8 mouse cellular contexts compared by ENCODE assay signal in the genomic region with DNA sequence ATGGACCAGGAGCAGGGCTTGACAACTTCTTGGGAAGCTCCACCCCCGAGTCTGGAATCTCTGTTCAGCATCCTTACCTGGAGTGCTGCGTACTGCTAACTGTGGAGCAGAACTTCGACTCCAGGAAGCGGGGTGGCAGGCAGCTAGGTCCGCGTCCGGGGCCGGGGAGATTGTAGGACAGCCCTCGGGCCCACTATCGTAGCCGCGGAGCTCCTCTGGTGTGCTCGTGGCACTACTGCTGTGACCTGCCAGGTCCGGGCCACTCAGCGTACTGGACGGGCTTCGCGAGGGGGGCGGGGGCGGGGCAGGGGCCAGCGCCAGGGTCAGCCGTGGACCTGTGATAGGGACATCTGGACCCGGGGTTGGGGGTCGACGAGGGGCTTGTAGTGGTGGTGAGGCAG. TPM values are rescaled to one million over a fixed set of nuclear protein-coding genes. Genes with fewer than 3 reads are reported as not detected.
DNase-seq lines count a peak whose midpoint lies in the region; ATAC-seq and TF ChIP-seq lines count a peak whose summit lies in the region.

No protein-coding gene starts in this region.

- TF ChIP-seq POLR2A in ES-Bruce4 (IDR thresholded peaks at IDR 0.05; ENCODE audit: insufficient read depth, low read length) (no peak), myocyte (IDR thresholded peaks at IDR 0.05; ENCODE audit: insufficient read length, low read depth) (no peak)

- peaks cover 37% of the 10 kb centered on the region for H3K4me1 ChIP-seq in heart, embryonic 10.5 days
- peaks cover 4% of the 10 kb centered on the region for H3K4me1 ChIP-seq in ES-Bruce4 (ENCODE audit: control insufficient read depth, insufficient read depth, low read length)
- H3K4me1 ChIP-seq in forebrain, embryonic 13.5 days, result peaks cover 35% of the 10 kb centered on the region
- peaks cover 36% of the 10 kb centered on the region for H3K4me1 ChIP-seq in limb, embryonic 15.5 days

- peak overlapping the region; percentile 57 for H3K4me3 ChIP-seq in heart, embryonic 10.5 days
- H3K4me3 ChIP-seq in ES-Bruce4 (ENCODE audit: low read depth, low read length) (peak overlapping the region; percentile 23), myocyte (no peak overlapping the region)
- H3K4me3 ChIP-seq in forebrain, embryonic 13.5 days, result peak overlapping the region; percentile 45
- H3K4me3 ChIP-seq in limb, embryonic 15.5 days, result peak overlapping the region; percentile 44

- no peaks in the 10 kb centered on the region for H3K36me3 ChIP-seq in heart, embryonic 10.5 days
- H3K36me3 ChIP-seq in ES-Bruce4 (ENCODE audit: control insufficient read depth, insufficient read depth, low read length, poor library complexity, severe bottlenecking), result no peaks in the 10 kb centered on the region
- H3K36me3 ChIP-seq in forebrain, embryonic 13.5 days (ENCODE audit: poor library complexity, severe bottlenecking), result peaks cover 41% of the 10 kb centered on the region
- H3K36me3 ChIP-seq in limb, embryonic 15.5 days, result peaks cover 10% of the 10 kb centered on the region
- H3K36me3 ChIP-seq in myocyte (ENCODE audit: control insufficient read depth, insufficient read depth), result no peaks in the 10 kb centered on the region

- peak overlapping the region; percentile 88 for H3K4me2 ChIP-seq in forebrain, embryonic 13.5 days
- peak overlapping the region; percentile 94 for H3K4me2 ChIP-seq in limb, embryonic 15.5 days
- peak overlapping the region; percentile 77 for H3K4me2 ChIP-seq in myocyte (ENCODE audit: low read depth)

- no peak for DNase-seq in heart, embryonic 10.5 days (ENCODE audit: low spot score)
- DNase-seq in heart, adult 9 months (ENCODE audit: low spot score in 2 of 2), result no peak
- no peak for DNase-seq in ovary, postnatal 14 days (ENCODE audit: low spot score)
- DNase-seq in layer of hippocampus, adult 18-20 months (ENCODE audit: low spot score in 2 of 2), result no peak

- TF ChIP-seq CTCF in ES-Bruce4 (IDR thresholded peaks at IDR 0.05; ENCODE audit: low read depth, low read length), result no peak

- H3ac ChIP-seq in myocyte (ENCODE audit: control insufficient read depth, insufficient read length), result peak overlapping the region; percentile 11

- TF ChIP-seq EP300 in ES-Bruce4 (IDR thresholded peaks at IDR 0.05; ENCODE audit: insufficient read depth, low read depth, low read length), result no peak

- no peak; the same call in 1 of the 2 replicates for ATAC-seq in forebrain, embryonic 13.5 days
- ATAC-seq in limb, embryonic 15.5 days (ENCODE audit: insufficient number of reproducible peaks, low FRiP score, low TSS enrichment, low read depth), result peak; percentile 31; the same call in 1 of the 2 replicates

- no peaks in the 10 kb centered on the region for H3K79me2 ChIP-seq in myocyte (ENCODE audit: control insufficient read depth, insufficient read depth)

- H3K27ac ChIP-seq in heart, embryonic 10.5 days, result peak overlapping the region; percentile 64; the same call in 1 of the 2 replicates
- no peak overlapping the region for H3K27ac ChIP-seq in ES-Bruce4 (ENCODE audit: insufficient read depth, low read length)
- no peak overlapping the region for H3K27ac ChIP-seq in forebrain, embryonic 13.5 days
- H3K27ac ChIP-seq in limb, embryonic 15.5 days, result no peak overlapping the region

- WGBS in heart, embryonic 10.5 days, result under 1% methylated on average over 24 of the region's 25 CpGs
- WGBS in forebrain, embryonic 13.5 days, result 2% methylated on average over 25 of the region's 25 CpGs
- WGBS in limb, embryonic 15.5 days, result 1% methylated on average over 25 of the region's 25 CpGs

- H3K9ac ChIP-seq in ES-Bruce4 (ENCODE audit: low read depth, poor library complexity, severe bottlenecking), result no peak overlapping the region
- peak overlapping the region; percentile 65 for H3K9ac ChIP-seq in forebrain, embryonic 13.5 days
- H3K9ac ChIP-seq in limb, embryonic 15.5 days, result peak overlapping the region; percentile 40

- no peaks in the 10 kb centered on the region for H3K9me3 ChIP-seq in heart, embryonic 10.5 days
- H3K9me3 ChIP-seq in ES-Bruce4 (replicated peaks; ENCODE audit: control insufficient read depth, insufficient read depth, low read length, poor library complexity, severe bottlenecking), result no peaks in the 10 kb centered on the region
- H3K9me3 ChIP-seq in forebrain, embryonic 13.5 days (replicated peaks), result 0 out of 2 replicates have a peak, but pooled peaks cover 4% of the 10 kb centered on the region
- no peaks in the 10 kb centered on the region for H3K9me3 ChIP-seq in limb, embryonic 15.5 days

- H3K27me3 ChIP-seq in heart, embryonic 10.5 days (ENCODE audit: insufficient read depth, poor library complexity, severe bottlenecking), result peaks cover 90% of the 10 kb centered on the region
- no peaks in the 10 kb centered on the region; the same call in 1 of the 2 replicates for H3K27me3 ChIP-seq in ES-Bruce4 (ENCODE audit: control insufficient read depth, insufficient read depth, low read length, poor library complexity, severe bottlenecking)
- H3K27me3 ChIP-seq in forebrain, embryonic 13.5 days, result no peaks in the 10 kb centered on the region
- H3K27me3 ChIP-seq in limb, embryonic 15.5 days, result peaks cover 40% of the 10 kb centered on the region
- peaks cover 8% of the 10 kb centered on the region for H3K27me3 ChIP-seq in myocyte (ENCODE audit: control insufficient read depth, insufficient read depth, insufficient read length)

TF ChIP-seq in myocyte, 11 proteins besides CTCF, POLR2A, EP300 and RAD21:
- TF ChIP-seq USF1 (IDR thresholded peaks at IDR 0.05; ENCODE audit: low read depth) (no peak), REST (IDR thresholded peaks at IDR 0.05; ENCODE audit: insufficient read depth, insufficient read length) (no peak), MYOG (IDR thresholded peaks at IDR 0.05; ENCODE audit: control insufficient read depth in 1 of 3, insufficient read depth in 1 of 3, insufficient read length in 2 of 3, low read depth in 2 of 3) (no peak), MYOD1 (IDR thresholded peaks at IDR 0.05; ENCODE audit: control insufficient read depth in 1 of 3, insufficient read length in 2 of 3, low read depth in 2 of 3) (no peak)

RNA-seq across cellular contexts. Expression of a gene that starts 4.5 kb away (rescaled TPM):
- polyA plus RNA-seq in heart, embryonic 10.5 days (2016; fragmentation: Nextera tagmentation; extraction: Ambion mirVana), result 0.55 and 1.5 TPM in 2 replicates
- polyA plus RNA-seq in ES-Bruce4 (2011; ENCODE audit: insufficient read depth, insufficient read length, low read depth, missing spikeins) (7.2 and 10.7 TPM in 2 replicates), myocyte (2012; fragmentation: generic; extraction: Trizol) (0.19 TPM)
- 33.2 and 36.0 TPM in 2 replicates for polyA plus RNA-seq in forebrain, embryonic 13.5 days (2015; fragmentation: Nextera tagmentation; extraction: Ambion mirVana)
- 0.73 and 0.86 TPM in 2 replicates for polyA plus RNA-seq in limb, embryonic 15.5 days (2015; fragmentation: Nextera tagmentation; extraction: Ambion mirVana)
- 10 to 100 TPM; 38.4 to 41.3 TPM for total RNA-seq in layer of hippocampus, adult 18-20 months (2021)

RNA-seq across cellular contexts. Expression of a gene that starts 13.8 kb away (rescaled TPM):
- 0.19 and 0.20 TPM in 2 replicates for polyA plus RNA-seq in heart, embryonic 10.5 days (2016; fragmentation: Nextera tagmentation; extraction: Ambion mirVana)
- polyA plus RNA-seq in ES-Bruce4 (2011; ENCODE audit: insufficient read depth, insufficient read length, low read depth, missing spikeins) (1.0 and 1.4 TPM in 2 replicates), myocyte (2012; fragmentation: generic; extraction: Trizol) (2.4 TPM)
- polyA plus RNA-seq in forebrain, embryonic 13.5 days (2015; fragmentation: Nextera tagmentation; extraction: Ambion mirVana), result 0.14 TPM in 1 of 2 replicates, not detected in the other
- polyA plus RNA-seq in limb, embryonic 15.5 days (2015; fragmentation: Nextera tagmentation; extraction: Ambion mirVana), result 2.3 TPM in 2 replicates
- not detected for total RNA-seq in layer of hippocampus, adult 18-20 months (2021)

RNA-seq across cellular contexts. Expression of a gene that starts 25.7 kb away (rescaled TPM):
- 27.5 and 30.0 TPM in 2 replicates for polyA plus RNA-seq in heart, embryonic 10.5 days (2016; fragmentation: Nextera tagmentation; extraction: Ambion mirVana)
- 56.9 and 62.1 TPM in 2 replicates for polyA plus RNA-seq in ES-Bruce4 (2011; ENCODE audit: insufficient read depth, insufficient read length, low read depth, missing spikeins)
- 24.6 and 28.6 TPM in 2 replicates for polyA plus RNA-seq in forebrain, embryonic 13.5 days (2015; fragmentation: Nextera tagmentation; extraction: Ambion mirVana)
- polyA plus RNA-seq in limb, embryonic 15.5 days (2015; fragmentation: Nextera tagmentation; extraction: Ambion mirVana), result 25.1 and 27.1 TPM in 2 replicates
- 35.0 TPM for polyA plus RNA-seq in myocyte (2012; fragmentation: generic; extraction: Trizol)
- total RNA-seq in layer of hippocampus, adult 18-20 months (2021), result 100 to 1,000 TPM; 109 to 116 TPM

RNA-seq across cellular contexts. Expression of a gene that starts 25.9 kb away (rescaled TPM):
- 0.59 TPM in 1 of 2 replicates, not detected in the other for polyA plus RNA-seq in heart, embryonic 10.5 days (2016; fragmentation: Nextera tagmentation; extraction: Ambion mirVana)
- polyA plus RNA-seq in ES-Bruce4 (2011; ENCODE audit: insufficient read depth, insufficient read length, low read depth, missing spikeins), result 0.33 and 1.2 TPM in 2 replicates
- polyA plus RNA-seq in forebrain, embryonic 13.5 days (2015; fragmentation: Nextera tagmentation; extraction: Ambion mirVana), result 0.93 and 1.1 TPM in 2 replicates
- 0.90 and 1.4 TPM in 2 replicates for polyA plus RNA-seq in limb, embryonic 15.5 days (2015; fragmentation: Nextera tagmentation; extraction: Ambion mirVana)
- polyA plus RNA-seq in myocyte (2012; fragmentation: generic; extraction: Trizol), result 0.36 TPM
- total RNA-seq in layer of hippocampus, adult 18-20 months (2021), result under 1 TPM; 0.46 to 0.62 TPM

RNA-seq across cellular contexts. Expression of a gene that starts 35.2 kb away (rescaled TPM):
- polyA plus RNA-seq in heart, embryonic 10.5 days (2016; fragmentation: Nextera tagmentation; extraction: Ambion mirVana), result 2.4 and 2.5 TPM in 2 replicates
- polyA plus RNA-seq in ES-Bruce4 (2011; ENCODE audit: insufficient read depth, insufficient read length, low read depth, missing spikeins) (4.2 and 5.6 TPM in 2 replicates), myocyte (2012; fragmentation: generic; extraction: Trizol) (1.4 TPM)
- polyA plus RNA-seq in forebrain, embryonic 13.5 days (2015; fragmentation: Nextera tagmentation; extraction: Ambion mirVana), result 4.1 and 5.6 TPM in 2 replicates
- 2.8 and 4.2 TPM in 2 replicates for polyA plus RNA-seq in limb, embryonic 15.5 days (2015; fragmentation: Nextera tagmentation; extraction: Ambion mirVana)
- 10 to 100 TPM in 1 of 2 experiments, 1 to 10 TPM in 1; 8.9 to 12.2 TPM for total RNA-seq in layer of hippocampus, adult 18-20 months (2021)
